Mouse (Mus musculus) ES-Bruce4 (cell line): ENCODE results near the gene Mlf2.

ENCODE experiments used
- CTCF ChIP-seq: IDR thresholded peaks from one replicate; pipeline ENCODE4 v1.8.1; 2011; ENCODE audit warnings: low read depth, low read length
- EP300 ChIP-seq: IDR thresholded peaks from 2 replicates; pipeline ENCODE4 v1.6.1; 2011; ENCODE audit warnings: low read depth, low read length; ENCODE audit not compliant: insufficient read depth
- POLR2A ChIP-seq: IDR thresholded peaks from one replicate; pipeline ENCODE4 v1.8.1; 2011; ENCODE audit warnings: low read length; ENCODE audit not compliant: insufficient read depth

DNA sequence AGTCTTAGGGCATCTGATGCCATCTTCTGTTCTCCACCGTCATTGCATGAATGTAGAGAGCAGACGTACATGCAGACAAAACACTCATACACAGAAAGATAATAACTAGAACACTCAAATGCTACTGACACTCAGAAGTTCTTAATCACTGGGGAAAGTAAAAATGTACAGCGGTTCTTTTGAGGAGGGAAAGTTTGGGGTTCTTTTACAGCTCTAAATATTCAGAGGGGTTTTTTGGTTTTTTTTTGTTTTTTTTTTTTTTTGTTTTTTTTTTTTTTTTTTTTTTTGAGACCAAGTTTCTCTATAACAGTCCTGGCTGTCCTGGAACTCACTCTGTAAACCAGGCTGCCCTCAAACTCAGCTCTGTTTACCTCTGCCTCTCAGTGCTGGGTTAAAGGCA lies 1.9 kb downstream of the Mlf2 start:
- TF ChIP-seq EP300 (no peak), CTCF (no peak), POLR2A (no peak)
